Mouse (Mus musculus) liver, adult 2 months (tissue): Measurements from ENCODE around the gene Maml1.

Source experiments
- CTCF ChIP-seq: fragments of 200-500 bp; IDR thresholded peaks from 2 replicates; pipeline ENCODE4 v1.5.1; 2011; ENCODE audit warnings: low read depth, low read length, control low read depth
- POLR2A ChIP-seq: fragments of 200-500 bp; IDR thresholded peaks from 2 replicates; pipeline ENCODE4 v1.6.1; 2011; ENCODE audit warnings: low read length, control low read depth; ENCODE audit not compliant: insufficient read depth; ENCODE audit errors: extremely low read depth

DNA sequence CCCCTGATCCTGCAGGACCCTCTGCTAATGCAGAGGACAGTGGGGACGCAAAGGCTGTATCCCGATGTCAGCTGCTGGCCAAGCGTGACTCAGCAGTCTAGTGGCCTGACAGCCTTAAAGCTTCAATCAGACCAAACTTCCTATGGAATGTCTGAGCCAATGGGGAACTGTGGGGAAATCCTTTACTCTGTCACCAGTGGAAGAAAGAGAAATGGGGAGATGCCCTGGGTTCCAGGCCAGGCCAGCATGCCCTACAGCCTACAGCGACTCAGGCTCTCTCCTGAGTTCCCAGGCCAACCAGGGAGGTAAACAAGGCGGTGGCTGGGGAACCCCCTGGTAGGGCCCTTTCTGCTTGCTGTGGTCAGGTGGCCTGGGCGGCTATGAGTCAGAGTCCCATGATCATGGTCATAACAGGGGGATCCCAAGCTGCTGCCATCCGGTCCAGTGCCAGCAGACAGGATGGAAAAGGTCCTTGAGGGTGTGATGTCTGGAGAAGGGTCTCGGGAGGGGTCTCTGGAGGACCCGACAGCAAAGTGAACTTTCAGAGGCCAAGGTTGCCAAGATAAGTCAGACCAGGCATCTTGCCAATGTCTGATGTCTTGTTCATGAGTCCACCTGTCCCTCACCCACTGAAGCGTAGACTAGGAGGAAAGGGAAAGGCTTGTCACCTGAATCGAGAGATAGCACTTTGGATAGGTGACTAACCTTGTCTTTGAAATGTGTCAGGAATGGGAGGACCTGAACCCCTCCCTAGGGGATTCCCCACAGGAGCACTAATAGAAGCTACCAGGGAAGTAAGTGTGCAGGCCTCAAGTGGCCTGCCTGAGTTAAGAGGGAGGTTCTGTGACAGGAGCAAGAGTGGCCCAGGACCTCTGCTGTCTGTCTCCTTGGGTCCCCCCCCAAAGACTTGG lies 79.0 kb downstream of the Maml1 start:
- TF ChIP-seq CTCF (no peak), POLR2A (no peak)
